Comparison of ENCODE assay signal across 7 mouse cellular contexts in the genomic region with DNA sequence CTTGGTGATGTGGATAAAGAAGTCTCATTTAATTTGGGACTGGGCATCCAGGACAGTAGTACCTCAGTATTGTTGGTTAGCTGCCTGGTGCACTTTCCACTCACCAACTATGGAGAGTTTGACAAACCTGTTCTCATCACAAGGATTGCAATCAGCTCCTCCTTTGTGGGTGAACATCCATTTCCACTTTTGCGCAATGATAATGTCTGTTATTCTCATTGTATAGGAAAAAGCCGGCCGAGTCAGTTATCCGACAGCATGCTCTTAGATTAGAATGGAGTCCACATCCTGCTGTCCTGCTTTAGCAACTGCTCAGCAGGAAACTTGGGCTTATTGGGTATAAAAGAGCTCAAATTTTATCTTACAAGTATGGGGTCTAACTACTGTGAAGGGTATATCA. TPM values are rescaled to one million over a fixed set of nuclear protein-coding genes. Genes with fewer than 3 reads are reported as not detected.
A peak's percentile ranks its signal among the peaks of the same experiment; 100 is the strongest.
DNase-seq lines count a peak whose midpoint lies in the region; ATAC-seq and TF ChIP-seq lines count a peak whose summit lies in the region.

No protein-coding gene starts in this region.

- peaks cover 25% of the 10 kb centered on the region for H3K36me3 ChIP-seq in lung, embryonic 16.5 days (ENCODE audit: control insufficient read depth, insufficient read depth, low read length)
- peaks cover 45% of the 10 kb centered on the region for H3K36me3 ChIP-seq in heart, embryonic 14.5 days (ENCODE audit: control insufficient read depth, insufficient read depth, low read length)
- peaks cover 8% of the 10 kb centered on the region for H3K36me3 ChIP-seq in liver, embryonic 11.5 days (ENCODE audit: control insufficient read depth, insufficient read depth, low read length)
- peaks cover 13% of the 10 kb centered on the region for H3K36me3 ChIP-seq in stomach, postnatal 0 days (ENCODE audit: control insufficient read depth, insufficient read depth, low read length)

- H3K4me1 ChIP-seq in lung, embryonic 16.5 days (replicated peaks; ENCODE audit: control insufficient read depth, insufficient read depth, low read length), result peaks cover 6% of the 10 kb centered on the region; the same call in 1 of the 2 replicates
- H3K4me1 ChIP-seq in heart, embryonic 14.5 days (ENCODE audit: control insufficient read depth in 2 of 2, insufficient read depth in 2 of 2, low read length in 2 of 2), result peaks cover 5% of the 10 kb centered on the region in 2 experiments; a peak in 3 of 4 replicates
- H3K4me1 ChIP-seq in liver, embryonic 11.5 days (replicated peaks; ENCODE audit: control insufficient read depth, insufficient read depth, low read length), result peaks cover 11% of the 10 kb centered on the region
- no peaks in the 10 kb centered on the region for H3K4me1 ChIP-seq in stomach, postnatal 0 days (replicated peaks; ENCODE audit: control insufficient read depth, insufficient read depth)

- peak overlapping the region; percentile 65 for H3K4me2 ChIP-seq in lung, embryonic 16.5 days (ENCODE audit: low read depth, low read length)
- H3K4me2 ChIP-seq in heart, embryonic 14.5 days (ENCODE audit: low read length), result peak overlapping the region; percentile 79
- H3K4me2 ChIP-seq in liver, embryonic 11.5 days, result peak overlapping the region; percentile 77
- peak overlapping the region; percentile 54 for H3K4me2 ChIP-seq in stomach, postnatal 0 days (replicated peaks; ENCODE audit: low read depth)

- TF ChIP-seq CTCF in stomach, postnatal 0 days (IDR thresholded peaks at IDR 0.05; ENCODE audit: low read depth), result no peak

- peak overlapping the region; percentile 57 for H3K4me3 ChIP-seq in lung, embryonic 16.5 days (ENCODE audit: low read length)
- H3K4me3 ChIP-seq in heart, embryonic 14.5 days (ENCODE audit: control insufficient read depth in 1 of 2, insufficient read depth in 1 of 2, low read depth in 1 of 2, low read length in 2 of 2), result peak overlapping the region in 1 of 2 experiments; percentile 57; a peak in 1 of 4 replicates
- H3K4me3 ChIP-seq in liver, embryonic 11.5 days (ENCODE audit: low read depth, low read length), result peak overlapping the region; percentile 56
- H3K4me3 ChIP-seq in stomach, postnatal 0 days (ENCODE audit: low read depth, low read length), result no peak overlapping the region

- peak overlapping the region; percentile 88; the same call in 1 of the 2 replicates for H3K27ac ChIP-seq in lung, embryonic 16.5 days (ENCODE audit: low read length)
- H3K27ac ChIP-seq in heart, embryonic 14.5 days (replicated peaks in 1 of 2; ENCODE audit: control insufficient read depth in 1 of 2, insufficient read depth in 1 of 2, low read depth in 2 of 2, low read length in 2 of 2), result peak overlapping the region in 1 of 2 experiments; percentile 71; a peak in 2 of 4 replicates
- H3K27ac ChIP-seq in liver, embryonic 11.5 days (ENCODE audit: low read depth, low read length), result peak overlapping the region; percentile 85
- H3K27ac ChIP-seq in stomach, postnatal 0 days (replicated peaks), result no peak overlapping the region

- ATAC-seq in lung, embryonic 16.5 days (ENCODE audit: low read depth), result no peak
- no peak for ATAC-seq in heart, embryonic 14.5 days (ENCODE audit: insufficient number of reproducible peaks, insufficient read depth, low FRiP score, low read depth)
- no peak for ATAC-seq in liver, embryonic 11.5 days (replicated peaks; ENCODE audit: low FRiP score)
- no peak for ATAC-seq in stomach, postnatal 0 days (ENCODE audit: low FRiP score, low TSS enrichment)

- no peaks in the 10 kb centered on the region for H3K27me3 ChIP-seq in lung, embryonic 16.5 days (ENCODE audit: control insufficient read depth, insufficient read depth, low read depth, low read length)
- no peaks in the 10 kb centered on the region for H3K27me3 ChIP-seq in heart, embryonic 14.5 days (ENCODE audit: control insufficient read depth, insufficient read depth, low read length)
- no peaks in the 10 kb centered on the region for H3K27me3 ChIP-seq in liver, embryonic 11.5 days (replicated peaks; ENCODE audit: control insufficient read depth, insufficient read depth, low read length)
- H3K27me3 ChIP-seq in stomach, postnatal 0 days (ENCODE audit: control insufficient read depth, insufficient read depth, low read length), result no peaks in the 10 kb centered on the region

- DNase-seq in lung, adult 18-20 months, result no peak
- no peak for DNase-seq in liver, embryonic 11.5 days (ENCODE audit: low spot score)
- DNase-seq in stomach, postnatal 0 days (ENCODE audit: low spot score), result no peak
- no peak for DNase-seq in layer of hippocampus, adult 9-10 months (ENCODE audit: low spot score)
- no peak for DNase-seq in thymus, adult 18-20 months

- no peaks in the 10 kb centered on the region for H3K9me3 ChIP-seq in lung, embryonic 16.5 days (ENCODE audit: control insufficient read depth, low read length)
- H3K9me3 ChIP-seq in heart, embryonic 14.5 days (ENCODE audit: control insufficient read depth, low read length), result no peaks in the 10 kb centered on the region
- no peaks in the 10 kb centered on the region for H3K9me3 ChIP-seq in liver, embryonic 11.5 days (ENCODE audit: control insufficient read depth, low read length)
- no peaks in the 10 kb centered on the region for H3K9me3 ChIP-seq in stomach, postnatal 0 days (ENCODE audit: control insufficient read depth, low read length)

- 91% methylated on average over 4 of the region's 4 CpGs for WGBS in lung, embryonic 16.5 days
- 79% methylated on average over 4 of the region's 4 CpGs for WGBS in heart, embryonic 14.5 days
- WGBS in liver, embryonic 11.5 days, result 86% methylated on average over 4 of the region's 4 CpGs
- 87% methylated on average over 4 of the region's 4 CpGs for WGBS in stomach, postnatal 0 days

- no peak for TF ChIP-seq EP300 in stomach, postnatal 0 days (optimal IDR thresholded peaks at IDR 0.05)

- peak overlapping the region; percentile 60; the same call in 1 of the 2 replicates for H3K9ac ChIP-seq in lung, embryonic 16.5 days (ENCODE audit: low read length)
- H3K9ac ChIP-seq in heart, embryonic 14.5 days (ENCODE audit: low read length), result peak overlapping the region; percentile 64; the same call in 1 of the 2 replicates
- peak overlapping the region; percentile 73; the same call in 1 of the 2 replicates for H3K9ac ChIP-seq in liver, embryonic 11.5 days (ENCODE audit: low read depth, low read length)
- H3K9ac ChIP-seq in stomach, postnatal 0 days (ENCODE audit: low read length), result no peak overlapping the region

RNA-seq across cellular contexts. Expression of a gene that starts 0.9 kb away (rescaled TPM):
- 141 and 142 TPM in 2 replicates for polyA plus RNA-seq in lung, embryonic 16.5 days (2015; fragmentation: Nextera tagmentation; extraction: Ambion mirVana)
- polyA plus RNA-seq in heart, embryonic 14.5 days (2014; fragmentation: Nextera tagmentation; extraction: Ambion mirVana), result 67.1 and 76.1 TPM in 2 replicates
- 60.0 and 63.8 TPM in 2 replicates for polyA plus RNA-seq in liver, embryonic 11.5 days (2014; fragmentation: Nextera tagmentation; extraction: Ambion mirVana)
- polyA plus RNA-seq in stomach, postnatal 0 days (2015; fragmentation: Nextera tagmentation; extraction: Ambion mirVana), result 72.5 and 77.4 TPM in 2 replicates

RNA-seq across cellular contexts. Expression of a gene that starts 10.8 kb away (rescaled TPM):
- polyA plus RNA-seq in lung, embryonic 16.5 days (2015; fragmentation: Nextera tagmentation; extraction: Ambion mirVana), result 12.9 and 16.4 TPM in 2 replicates
- polyA plus RNA-seq in heart, embryonic 14.5 days (2014; fragmentation: Nextera tagmentation; extraction: Ambion mirVana), result 5.4 and 6.5 TPM in 2 replicates
- 6.0 and 7.4 TPM in 2 replicates for polyA plus RNA-seq in liver, embryonic 11.5 days (2014; fragmentation: Nextera tagmentation; extraction: Ambion mirVana)
- polyA plus RNA-seq in stomach, postnatal 0 days (2015; fragmentation: Nextera tagmentation; extraction: Ambion mirVana), result 2.5 and 2.6 TPM in 2 replicates

RNA-seq across cellular contexts. Expression of a gene that starts 29.1 kb away (rescaled TPM):
- 0.45 and 0.49 TPM in 2 replicates for polyA plus RNA-seq in lung, embryonic 16.5 days (2015; fragmentation: Nextera tagmentation; extraction: Ambion mirVana)
- polyA plus RNA-seq in heart, embryonic 14.5 days (2014; fragmentation: Nextera tagmentation; extraction: Ambion mirVana), result 0.36 TPM in 1 of 2 replicates, not detected in the other
- polyA plus RNA-seq in liver, embryonic 11.5 days (2014; fragmentation: Nextera tagmentation; extraction: Ambion mirVana), result 2.6 and 3.2 TPM in 2 replicates
- 6.4 and 7.0 TPM in 2 replicates for polyA plus RNA-seq in stomach, postnatal 0 days (2015; fragmentation: Nextera tagmentation; extraction: Ambion mirVana)

RNA-seq across cellular contexts. Expression of a gene that starts 29.7 kb away (rescaled TPM):
- polyA plus RNA-seq in lung, embryonic 16.5 days (2015; fragmentation: Nextera tagmentation; extraction: Ambion mirVana), result 14.0 and 14.3 TPM in 2 replicates
- polyA plus RNA-seq in heart, embryonic 14.5 days (2014; fragmentation: Nextera tagmentation; extraction: Ambion mirVana), result 6.6 and 7.2 TPM in 2 replicates
- polyA plus RNA-seq in liver, embryonic 11.5 days (2014; fragmentation: Nextera tagmentation; extraction: Ambion mirVana), result 7.6 and 7.9 TPM in 2 replicates
- 7.0 and 7.2 TPM in 2 replicates for polyA plus RNA-seq in stomach, postnatal 0 days (2015; fragmentation: Nextera tagmentation; extraction: Ambion mirVana)

RNA-seq across cellular contexts. Expression of a gene that starts 42.2 kb away (rescaled TPM):
- 0.68 and 0.88 TPM in 2 replicates for polyA plus RNA-seq in lung, embryonic 16.5 days (2015; fragmentation: Nextera tagmentation; extraction: Ambion mirVana)
- 0.28 and 0.55 TPM in 2 replicates for polyA plus RNA-seq in heart, embryonic 14.5 days (2014; fragmentation: Nextera tagmentation; extraction: Ambion mirVana)
- polyA plus RNA-seq in liver, embryonic 11.5 days (2014; fragmentation: Nextera tagmentation; extraction: Ambion mirVana), result 0.30 and 0.40 TPM in 2 replicates
- polyA plus RNA-seq in stomach, postnatal 0 days (2015; fragmentation: Nextera tagmentation; extraction: Ambion mirVana), result 3.1 and 4.0 TPM in 2 replicates
